Mouse (Mus musculus): ENCODE results near the gene Dock6.
"Not testable (repeated sequence)": the region's sequence is repeated elsewhere in the genome, so short reads cannot be mapped to it uniquely, and the experiment has no call there.

The Dock6 gene

GRCm38 (mm10) chr9:21811170-21811569 is 41.3 kb downstream of the Dock6 start:
- no peak for DNase-seq (ENCODE audit: low spot score in 2 of 2)

DNA sequence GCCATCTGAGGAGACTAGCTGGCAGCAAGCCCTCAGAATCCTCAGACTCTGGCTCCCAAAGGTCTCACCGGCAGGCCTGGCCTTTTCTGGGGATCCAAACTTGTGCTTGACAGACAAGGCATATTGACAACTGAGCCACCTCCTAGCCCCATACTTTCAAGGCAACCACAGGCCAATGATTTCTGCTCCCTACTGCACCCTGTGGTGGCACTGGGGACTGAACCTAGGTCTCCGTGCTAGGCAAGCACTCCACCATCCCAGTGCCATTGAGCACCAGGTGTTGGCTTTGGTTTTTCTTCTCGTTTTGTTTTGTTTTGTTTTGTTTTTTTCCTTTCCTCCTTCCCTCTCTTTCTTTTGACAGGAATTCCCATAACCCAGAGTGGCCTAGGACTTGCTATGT is 43.9 kb downstream of the Dock6 start:
- no peak for DNase-seq (ENCODE audit: low spot score in 2 of 2)

GRCm38 (mm10) chr9:21806976-21807375 is 45.5 kb downstream of the Dock6 start:
- no peak for DNase-seq (ENCODE audit: low spot score in 2 of 2)

DNA sequence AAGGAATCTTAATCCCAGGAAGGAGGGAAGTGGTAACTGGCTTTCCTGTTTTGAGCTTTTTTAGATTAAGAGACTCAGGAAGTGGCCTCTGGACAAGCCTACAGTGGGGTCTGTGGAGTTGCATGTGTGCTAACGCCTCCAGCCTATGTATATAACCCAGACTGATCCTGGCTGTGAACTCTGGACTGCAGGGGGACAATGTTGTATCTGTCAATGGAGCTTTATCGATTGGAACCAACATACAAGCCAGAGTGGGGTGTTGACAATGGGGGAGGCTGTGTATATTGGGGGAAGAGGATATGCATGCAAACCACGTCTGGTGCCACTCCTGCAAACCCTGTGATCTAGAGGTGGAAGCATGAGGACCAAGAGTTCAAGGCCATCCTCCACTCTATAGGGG is 46.1 kb downstream of the Dock6 start:
- no peak for DNase-seq (ENCODE audit: low spot score in 2 of 2)

DNA sequence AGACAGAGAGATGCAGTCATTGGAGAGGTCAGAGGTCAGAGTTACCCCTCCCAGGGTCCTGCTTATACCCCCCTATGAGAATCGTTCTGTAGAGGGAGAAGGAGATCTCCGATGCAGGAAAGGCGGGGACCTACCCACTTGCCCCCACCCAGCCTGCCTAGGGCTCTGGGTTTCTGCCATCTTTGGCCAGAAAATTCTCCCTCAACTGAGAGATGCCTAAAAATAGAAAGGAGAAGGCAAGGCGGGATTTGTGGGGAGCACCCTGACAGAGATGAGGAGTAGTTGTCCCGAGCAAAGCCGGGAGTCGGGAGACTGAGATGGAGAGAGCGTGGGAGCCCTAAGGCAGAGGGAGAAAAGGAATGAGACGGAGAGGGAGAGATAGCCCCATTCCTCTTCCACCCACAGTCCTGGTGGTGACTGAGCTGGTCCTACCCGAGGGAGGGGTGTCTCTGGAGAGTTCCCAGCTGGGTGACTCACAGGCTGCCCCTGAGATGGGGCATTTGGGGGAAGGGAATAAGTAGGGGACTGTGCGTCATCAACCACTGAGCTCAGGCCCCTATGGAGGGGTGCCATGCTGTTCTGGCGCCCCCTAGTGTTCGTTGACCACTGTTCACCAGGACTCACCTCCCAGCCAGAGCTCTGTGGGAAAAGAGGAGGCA is 48.3 kb downstream of the Dock6 start:
- DNase-seq (ENCODE audit: low spot score in 2 of 2), result peak; percentile 61 to 82

- DNase-seq (ENCODE audit: low spot score in 2 of 2), result no peak
Measured at GRCm38 (mm10) chr9:21801591-21801990, 50.8 kb downstream of the Dock6 start.

GRCm38 (mm10) chr9:21801121-21801520 is 51.3 kb downstream of the Dock6 start:
- no peak for DNase-seq (ENCODE audit: low spot score in 2 of 2)

DNA sequence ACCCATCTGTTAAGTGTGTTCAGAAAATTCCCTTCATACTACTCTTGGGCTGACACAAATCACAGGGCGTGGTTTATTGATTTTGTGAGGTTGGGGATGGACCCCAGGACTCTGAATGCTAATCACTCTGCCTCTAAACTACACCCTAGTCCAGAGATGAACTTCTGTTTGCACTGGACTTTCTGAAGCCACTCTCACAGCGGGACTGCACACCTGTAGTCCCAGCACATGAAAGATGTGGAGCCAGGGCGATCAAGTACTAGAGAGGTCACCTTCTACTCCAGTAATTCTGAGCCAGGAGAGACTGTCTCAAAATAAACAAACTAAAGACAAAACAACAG is 53.5 kb downstream of the Dock6 start:
- DNase-seq (ENCODE audit: low spot score in 2 of 2), result no peak

- DNase-seq (ENCODE audit: low spot score in 2 of 2), result peak; percentile 82 to 96
Measured at GRCm38 (mm10) chr9:21798345-21799009, 54.0 kb downstream of the Dock6 start, which contains the start of gene Kank2. Gene Kank2 (minus strand): TSS chr9:21798744.

DNA sequence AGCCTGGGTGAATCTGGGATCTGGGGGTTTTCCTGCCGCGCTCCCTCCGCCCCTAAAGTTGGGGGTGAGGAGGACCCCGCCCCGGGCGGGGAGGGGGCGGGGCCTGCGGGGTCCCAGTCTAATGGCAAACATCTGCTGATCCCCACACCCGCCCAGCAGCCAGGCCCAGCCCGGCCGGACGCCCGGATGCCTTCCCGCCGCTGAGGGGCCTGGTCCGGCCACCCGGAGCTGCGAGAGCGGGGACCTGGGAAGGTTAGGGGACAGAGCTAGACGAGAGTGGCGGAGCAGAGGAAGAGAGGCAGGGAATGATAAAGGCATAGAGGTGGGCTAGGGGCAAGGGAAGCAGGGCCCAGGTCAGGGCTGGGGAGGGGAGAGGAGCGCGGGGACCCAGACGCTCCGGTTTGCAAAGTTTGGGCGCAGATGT is 54.5 kb downstream of the Dock6 start:
- peak; percentile 55 to 57 for DNase-seq (ENCODE audit: low spot score in 2 of 2)

DNA sequence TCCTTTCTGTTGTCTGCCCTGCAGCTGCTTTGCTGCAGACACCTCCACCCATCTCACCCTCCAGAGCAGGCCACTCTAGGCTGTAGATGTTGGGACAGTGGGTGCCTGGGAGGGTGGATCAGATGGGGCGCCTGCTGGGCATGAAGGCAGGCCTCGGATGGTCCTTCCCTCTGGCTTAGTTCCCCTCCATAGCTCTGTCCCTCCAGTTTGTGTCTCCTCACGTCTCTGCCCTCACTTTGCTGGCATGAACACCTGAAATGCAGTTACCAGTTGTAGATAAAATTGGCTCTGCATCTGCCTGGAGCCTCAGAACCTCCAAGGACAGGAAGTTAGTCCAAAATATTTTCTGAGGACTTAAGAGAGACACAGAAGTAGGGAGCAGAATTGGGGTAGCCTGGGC is 55.5 kb downstream of the Dock6 start:
- no peak for DNase-seq (ENCODE audit: low spot score in 2 of 2)

GRCm38 (mm10) chr9:21796259-21796658 is 56.2 kb downstream of the Dock6 start:
- DNase-seq (ENCODE audit: low spot score in 2 of 2), result no peak

DNA sequence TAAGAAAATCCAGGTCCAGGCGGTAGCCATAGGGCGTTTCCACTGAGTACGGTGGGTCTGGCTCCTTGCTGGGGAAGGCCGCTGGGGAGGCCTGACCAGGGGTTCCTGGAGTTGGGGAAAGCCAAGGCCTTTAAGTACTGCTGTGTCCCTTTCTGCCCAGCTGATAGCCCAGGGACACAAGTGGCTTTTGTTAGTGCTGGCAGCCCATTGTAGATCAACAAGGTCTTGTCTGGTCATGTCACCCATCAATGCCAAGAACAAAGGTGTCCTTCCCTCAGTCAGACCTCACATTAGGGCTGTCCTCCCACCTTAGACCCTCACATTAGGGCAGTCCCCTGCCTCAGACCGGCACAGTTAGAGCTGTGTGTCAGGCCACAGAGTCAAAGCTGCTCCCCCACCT is 56.9 kb downstream of the Dock6 start:
- DNase-seq (ENCODE audit: low spot score in 2 of 2), result no peak

DNA sequence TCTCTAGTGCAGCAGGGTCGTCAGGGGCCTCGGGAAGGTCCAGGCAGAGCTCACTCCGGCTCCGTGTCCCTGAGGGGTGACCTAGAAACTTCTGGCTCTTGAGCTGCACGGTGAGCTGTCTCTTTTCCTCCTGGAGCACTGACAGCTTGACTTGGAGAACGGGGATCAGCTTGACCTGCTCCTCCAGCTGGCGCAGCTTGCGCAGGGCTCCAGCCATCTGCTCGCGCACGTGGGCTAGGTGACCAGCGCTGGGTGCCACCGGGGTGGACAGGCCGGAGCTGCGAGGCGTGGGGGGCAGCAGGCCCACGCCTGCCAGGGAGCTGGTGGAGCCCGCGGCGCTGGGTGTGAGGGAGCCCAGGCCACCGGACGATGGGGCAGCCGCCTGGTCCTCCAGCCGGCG is 57.5 kb downstream of the Dock6 start:
- DNase-seq (ENCODE audit: low spot score in 2 of 2), result no peak

- DNase-seq (ENCODE audit: low spot score in 2 of 2), result no peak
Measured at GRCm38 (mm10) chr9:21794344-21794834, 58.0 kb downstream of the Dock6 start.

DNA sequence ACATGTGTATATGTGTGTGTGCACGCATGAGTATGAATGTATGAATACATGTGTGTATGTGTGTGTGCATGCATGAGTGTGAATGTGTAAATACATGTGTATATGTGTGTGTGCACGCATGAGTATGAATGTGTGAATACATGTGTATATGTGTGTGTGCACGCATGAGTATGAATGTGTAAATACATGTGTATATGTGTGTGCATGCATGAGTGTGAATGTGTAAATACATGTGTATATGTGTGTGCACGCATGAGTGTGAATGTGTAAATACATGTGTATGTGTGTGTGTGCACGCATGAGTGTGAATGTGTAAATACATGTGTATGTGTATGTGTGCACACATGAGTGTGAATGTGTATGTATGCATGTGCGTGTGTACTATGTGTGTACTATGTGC is 58.9 kb downstream of the Dock6 start:
- DNase-seq (ENCODE audit: low spot score in 2 of 2), result not testable (repeated sequence)

GRCm38 (mm10) chr9:21792644-21793043 is 59.8 kb downstream of the Dock6 start:
- DNase-seq (ENCODE audit: low spot score in 2 of 2), result no peak

GRCm38 (mm10) chr9:21791861-21792260 is 60.6 kb downstream of the Dock6 start:
- peak in 1 of 2 experiments; percentile 57 for DNase-seq (ENCODE audit: low spot score in 2 of 2)

- DNase-seq (ENCODE audit: low spot score in 2 of 2), result no peak
Measured at GRCm38 (mm10) chr9:21788234-21788633, 64.2 kb downstream of the Dock6 start.

DNA sequence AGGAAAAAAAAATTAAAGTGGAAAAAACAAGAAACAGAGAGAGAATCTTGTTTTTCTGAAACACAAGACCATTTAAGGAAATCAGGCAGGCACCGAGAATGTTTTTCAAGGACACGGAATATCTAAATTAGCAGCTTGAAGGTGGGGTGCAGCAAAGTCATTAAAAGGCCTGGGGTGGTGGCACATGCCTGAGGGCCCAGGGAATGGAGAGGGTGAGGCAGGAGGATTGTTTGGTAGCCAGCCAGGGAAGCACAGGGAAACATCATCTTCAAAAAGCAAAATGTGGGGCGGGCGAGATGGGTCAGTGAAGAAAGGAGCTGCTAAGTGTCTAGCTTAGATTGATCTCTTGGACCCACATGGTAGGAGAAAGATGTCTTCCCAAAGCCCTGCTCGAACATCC is 64.8 kb downstream of the Dock6 start:
- no peak for DNase-seq (ENCODE audit: low spot score in 2 of 2)

DNA sequence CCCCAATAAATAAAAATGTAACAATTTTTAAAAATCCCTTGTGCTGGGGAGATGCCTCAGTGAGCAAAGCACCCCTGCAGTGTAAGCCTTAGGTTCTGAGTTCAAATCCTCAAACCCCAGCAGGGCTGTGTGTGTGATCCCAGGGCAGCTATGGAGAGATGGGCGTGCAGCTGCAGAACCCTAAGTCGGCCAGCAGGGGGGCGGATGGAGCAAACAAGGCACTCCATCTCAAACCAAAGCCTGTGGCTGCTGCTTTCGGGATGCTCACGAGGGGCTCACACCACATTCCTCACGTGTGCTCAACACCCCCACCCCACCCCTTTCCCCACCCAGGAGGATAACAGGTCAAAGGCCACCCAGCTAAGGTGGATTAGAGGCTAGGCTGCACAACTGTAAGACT is 65.5 kb downstream of the Dock6 start:
- DNase-seq (ENCODE audit: low spot score in 2 of 2), result peak in 1 of 2 experiments; percentile 66

- DNase-seq (ENCODE audit: low spot score in 2 of 2), result not testable (repeated sequence)
Measured at GRCm38 (mm10) chr9:21786309-21786708, 66.1 kb downstream of the Dock6 start.

DNA sequence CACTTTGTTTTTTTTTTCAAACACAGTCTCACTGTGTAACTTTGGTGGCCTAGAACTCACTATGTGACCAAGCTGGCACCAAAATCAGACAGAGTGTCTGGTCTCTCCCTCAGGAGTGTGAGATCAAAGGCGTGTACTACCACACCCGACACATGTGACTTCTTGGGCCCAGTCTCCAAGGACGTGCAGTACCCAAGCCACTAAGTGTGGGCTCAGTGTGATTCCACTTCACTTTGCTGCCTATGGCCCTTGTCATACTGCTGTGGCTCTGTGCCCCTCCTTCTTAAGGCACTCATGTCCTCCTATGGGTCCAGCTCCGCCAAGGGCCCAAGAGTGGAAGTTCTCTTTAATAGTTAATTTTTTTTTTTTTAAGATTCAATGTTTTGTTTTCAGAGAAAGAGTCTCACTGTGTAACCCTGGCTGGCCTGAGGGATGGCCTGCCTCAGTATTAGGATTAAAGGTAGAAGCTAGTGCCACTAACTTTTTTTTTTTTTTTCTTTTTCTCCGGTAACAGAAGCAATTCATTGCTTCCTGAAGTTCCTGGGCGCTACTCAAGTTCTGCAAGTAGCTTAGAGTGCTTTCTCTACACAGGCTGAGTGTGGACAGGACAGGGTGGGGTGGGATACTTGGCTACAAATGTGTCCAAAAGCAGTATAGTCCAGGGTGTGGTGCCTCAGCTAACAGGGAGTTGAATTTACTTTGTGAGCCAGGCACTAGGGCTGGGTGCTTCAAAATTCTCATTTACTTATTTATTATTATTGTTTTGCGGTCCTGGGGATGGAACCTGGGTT is 67.7 kb downstream of the Dock6 start:
- no peak for DNase-seq (ENCODE audit: low spot score in 2 of 2)

Measured in urinary bladder, adult 18-20 months (tissue).